Mouse (Mus musculus): ENCODE data around the gene Flt4.

The Flt4 gene

GRCm38 (mm10) chr11:49697779-49698178, 88.7 kb downstream of the Flt4 start:
- no peak for DNase-seq (ENCODE audit: low spot score)

GRCm38 (mm10) chr11:49699079-49699478, 90.0 kb downstream of the Flt4 start:
- DNase-seq (ENCODE audit: low spot score): no peak

GRCm38 (mm10) chr11:49702014-49702413, 93.0 kb downstream of the Flt4 start:
- DNase-seq (ENCODE audit: low spot score): no peak

Measured in MN1 (cell line).